Mouse (Mus musculus): ENCODE data around the gene Spsb4.

Gene Spsb4

GRCm38 (mm10) chr9:97015751-97016150, 2.9 kb downstream of the Spsb4 start:
- no peak for DNase-seq (ENCODE audit: low spot score)

- DNase-seq (ENCODE audit: low spot score), result no peak
These were observed 4.9 kb downstream of the Spsb4 start for GRCm38 (mm10) chr9:97013698-97014097.

- peak; percentile 38 for DNase-seq (ENCODE audit: low spot score)
These were observed 5.5 kb downstream of the Spsb4 start for GRCm38 (mm10) chr9:97013153-97013552.

GRCm38 (mm10) chr9:97011454-97012195, 7.0 kb downstream of the Spsb4 start:
- peak; percentile 27 for DNase-seq (ENCODE audit: low spot score)

- no peak for DNase-seq (ENCODE audit: low spot score)
These were observed 8.2 kb downstream of the Spsb4 start for GRCm38 (mm10) chr9:97010447-97010846.

- no peak for DNase-seq (ENCODE audit: low spot score)
These were observed 13.9 kb downstream of the Spsb4 start for GRCm38 (mm10) chr9:97004726-97005125.

- DNase-seq (ENCODE audit: low spot score), result no peak
These were observed 15.5 kb downstream of the Spsb4 start for GRCm38 (mm10) chr9:97003173-97003572.

- no peak for DNase-seq (ENCODE audit: low spot score)
These were observed 16.0 kb downstream of the Spsb4 start for GRCm38 (mm10) chr9:97002654-97003053.

- DNase-seq (ENCODE audit: low spot score), result no peak
These were observed 16.6 kb downstream of the Spsb4 start for GRCm38 (mm10) chr9:97002025-97002424.

- no peak for DNase-seq (ENCODE audit: low spot score)
These were observed 17.2 kb downstream of the Spsb4 start for GRCm38 (mm10) chr9:97001458-97001857.

- DNase-seq (ENCODE audit: low spot score), result no peak
These were observed 22.9 kb downstream of the Spsb4 start for GRCm38 (mm10) chr9:96995717-96996116.

GRCm38 (mm10) chr9:96994733-96995132, 23.9 kb downstream of the Spsb4 start:
- no peak for DNase-seq (ENCODE audit: low spot score)

GRCm38 (mm10) chr9:96991118-96991517, 27.5 kb downstream of the Spsb4 start:
- DNase-seq (ENCODE audit: low spot score), result peak; percentile 40

GRCm38 (mm10) chr9:96989389-96989990, 29.2 kb downstream of the Spsb4 start:
- no peak for DNase-seq (ENCODE audit: low spot score)

GRCm38 (mm10) chr9:96986797-96987473, 31.7 kb downstream of the Spsb4 start:
- DNase-seq (ENCODE audit: low spot score), result no peak

GRCm38 (mm10) chr9:96984034-96984433, 34.6 kb downstream of the Spsb4 start:
- DNase-seq (ENCODE audit: low spot score), result no peak

- no peak for DNase-seq (ENCODE audit: low spot score)
These were observed 35.7 kb downstream of the Spsb4 start for GRCm38 (mm10) chr9:96982940-96983339.

- DNase-seq (ENCODE audit: low spot score), result no peak
These were observed 36.3 kb downstream of the Spsb4 start for GRCm38 (mm10) chr9:96982351-96982750.

- DNase-seq (ENCODE audit: low spot score), result no peak
These were observed 36.8 kb downstream of the Spsb4 start for GRCm38 (mm10) chr9:96981836-96982235.

GRCm38 (mm10) chr9:96981121-96981520, 37.5 kb downstream of the Spsb4 start:
- DNase-seq (ENCODE audit: low spot score), result no peak

- no peak for DNase-seq (ENCODE audit: low spot score)
These were observed 38.3 kb downstream of the Spsb4 start for GRCm38 (mm10) chr9:96980037-96980997.

GRCm38 (mm10) chr9:96979417-96980030, 39.1 kb downstream of the Spsb4 start:
- no peak for DNase-seq (ENCODE audit: low spot score)
